Mouse (Mus musculus) brain, embryonic 14.5 days (tissue): Measurements from ENCODE around the gene Gsta4.

Experiments used
- CTCF ChIP-seq: fragments of 200-500 bp; IDR thresholded peaks from 2 replicates; pipeline ENCODE4 v1.5.1; 2012; ENCODE audit warnings: inconsistent platforms, mild to moderate bottlenecking, moderate library complexity, borderline replicate concordance; ENCODE audit not compliant: insufficient read depth, insufficient read length; ENCODE audit errors: extremely low read depth
- POLR2A ChIP-seq: fragments of 200-500 bp; IDR thresholded peaks from 2 replicates; pipeline ENCODE4 v1.6.1; 2012; ENCODE audit warnings: mild to moderate bottlenecking, inconsistent platforms, borderline replicate concordance; ENCODE audit not compliant: poor library complexity, insufficient read depth, insufficient read length, severe bottlenecking; ENCODE audit errors: extremely low read depth

GRCm38 (mm10) chr9:78163291-78163690 lies 19.3 kb upstream of the Gsta4 start:
- TF ChIP-seq CTCF (no peak), POLR2A (no peak)
